Mouse (Mus musculus) neural tube, embryonic 14.5 days (tissue): ENCODE data around the gene Gabpb2. TPM values are rescaled to one million over a fixed set of nuclear protein-coding genes. Genes with fewer than 3 reads are reported as not detected.
A peak's percentile ranks its signal among the peaks of the same experiment; 100 is the strongest.

Experiments
- ATAC-seq: fragments of 200-750 bp; cut with Nextera tagmentation; 2 replicates; pipeline ENCODE4 v1.8.0; 2017; ENCODE audit warnings: low read depth, mild to moderate bottlenecking, moderate TSS enrichment, moderate library complexity
- H3K27ac ChIP-seq: fragments of 300-500 bp; sonication (generic); 2 replicates; pipeline ENCODE4 v1.5.1; 2014; ENCODE audit warnings: low read depth, mild to moderate bottlenecking, control low read depth, low read length, moderate library complexity, mixed read lengths
- H3K27me3 ChIP-seq: fragments of 300-500 bp; sonication (generic); 2 replicates; pipeline ENCODE4 v1.6.1; 2014; ENCODE audit warnings: low read length; ENCODE audit not compliant: control insufficient read depth, insufficient read depth
- H3K36me3 ChIP-seq: fragments of 300-500 bp; sonication (generic); 2 replicates; pipeline ENCODE4 v1.6.1; 2014; ENCODE audit warnings: low read length, mixed read lengths; ENCODE audit not compliant: control insufficient read depth, insufficient read depth
- H3K4me1 ChIP-seq: fragments of 300-500 bp; sonication (generic); 2 replicates; pipeline ENCODE4 v1.6.1; 2014; ENCODE audit warnings: low read length; ENCODE audit not compliant: control insufficient read depth, insufficient read depth
- H3K4me2 ChIP-seq: fragments of 300-500 bp; sonication (generic); 2 replicates; pipeline ENCODE4 v1.6.1; 2014; ENCODE audit warnings: mild to moderate bottlenecking, low read depth, low read length, control low read depth
- H3K4me3 ChIP-seq: fragments of 300-500 bp; sonication (generic); 2 replicates; pipeline ENCODE4 v1.5.1; 2014; ENCODE audit warnings: low read depth, low read length, control low read depth, mixed read lengths
- H3K9ac ChIP-seq: fragments of 300-500 bp; sonication (generic); replicated peaks from 2 replicates; pipeline ENCODE4 v1.6.1; 2014; ENCODE audit warnings: low read depth, mild to moderate bottlenecking, control low read depth, low read length, mixed read lengths
- H3K9me3 ChIP-seq: fragments of 300-500 bp; sonication (generic); 2 replicates; pipeline ENCODE4 v1.6.1; 2016; ENCODE audit warnings: low read length; ENCODE audit not compliant: control insufficient read depth
- WGBS: fragments of 180-500 bp; shearing (Covaris S2); extraction: QIAGEN DNeasy Blood & Tissue Kit; methylation state at CpG from one replicate; pipeline ENCODE4 v1.1.7; 2014; 5-methylcytosine and 5-hydroxymethylcytosine counted together
- polyA plus RNA-seq: library from polyadenylated mRNA; unstranded; fragments of >200 nt; fragmentation: Nextera tagmentation; extraction: Ambion mirVana; gene quantifications from 2 replicates; pipeline ENCODE4 v1.2.1, GENCODE M21; 2014

The Gabpb2 gene
- polyA plus RNA-seq, 1 experiment from 2014 or later, result 4.7 TPM

GRCm38 (mm10) chr3:95235386-95236301 is 17.9 kb upstream of the Gabpb2 start:
- H3K4me3 ChIP-seq, result no peak overlapping the region
- no peaks in the 10 kb centered on the region for H3K9me3 ChIP-seq
- no peak overlapping the region for H3K9ac ChIP-seq
- H3K27me3 ChIP-seq, result no peaks in the 10 kb centered on the region
- WGBS, result 83% methylated on average over 23 of the region's 23 CpGs
- ATAC-seq, result no peak
- no peak overlapping the region for H3K27ac ChIP-seq
- peaks cover 15% of the 10 kb centered on the region for H3K4me1 ChIP-seq
- peaks cover 37% of the 10 kb centered on the region for H3K36me3 ChIP-seq
- no peak overlapping the region for H3K4me2 ChIP-seq

DNA sequence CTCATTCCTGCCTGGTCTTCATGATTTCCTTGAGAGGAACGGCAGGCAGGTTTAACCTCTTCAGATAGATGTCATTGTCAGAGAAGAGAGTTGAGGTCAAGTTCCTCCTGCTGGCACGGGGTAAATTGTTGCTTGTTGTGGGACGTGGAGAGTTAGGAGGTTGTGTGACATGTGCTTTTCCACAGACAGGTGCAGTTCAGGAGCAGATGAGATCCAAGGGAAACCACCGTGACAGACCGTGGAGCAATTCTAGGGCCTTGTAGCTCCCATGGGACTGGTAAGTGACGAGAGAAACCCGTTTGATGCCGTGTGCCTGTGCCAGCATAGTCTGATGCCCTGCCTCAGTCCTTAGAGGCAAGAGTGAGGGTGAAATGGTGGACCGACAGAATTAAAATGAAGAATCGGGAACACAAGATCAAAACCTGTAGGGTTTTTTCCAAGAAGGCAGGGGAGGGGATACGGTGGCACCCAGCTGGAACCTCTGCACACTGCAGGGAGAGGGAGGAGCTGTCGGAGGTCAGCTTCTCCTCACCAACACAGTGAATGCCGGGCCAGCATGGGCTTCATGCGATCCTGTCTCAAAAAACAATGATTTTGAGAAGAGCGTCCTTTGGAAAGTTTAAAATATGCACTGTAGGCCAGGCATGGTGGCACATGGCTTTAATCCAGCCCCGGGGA is 15.7 kb upstream of the Gabpb2 start:
- Histone ChIP-seq H3K9ac (no peak overlapping the region), H3K9me3 (no peaks in the 10 kb centered on the region), H3K4me1 (peaks cover 27% of the 10 kb centered on the region), H3K36me3 (peaks cover 37% of the 10 kb centered on the region), H3K4me3 (no peak overlapping the region), H3K27me3 (no peaks in the 10 kb centered on the region), H3K27ac (no peak overlapping the region), H3K4me2 (no peak overlapping the region)
- WGBS, result 74% methylated on average over 16 of the region's 16 CpGs
- ATAC-seq, result no peak

- H3K27ac ChIP-seq, result no peak overlapping the region
- 96% methylated on average over 7 of the region's 7 CpGs for WGBS
Observed at GRCm38 (mm10) chr3:95232771-95233170, 15.1 kb upstream of the Gabpb2 start.

GRCm38 (mm10) chr3:95231298-95232221 is 13.8 kb upstream of the Gabpb2 start, which contains the start of gene Mllt11:
Mllt11 (minus strand) TSS chr3:95232171.
- Histone ChIP-seq H3K4me2 (peak within 1 kb of the TSS; percentile 96), H3K27me3 (no peaks in the 10 kb centered on the region), H3K27ac (peak within 1 kb of the TSS; percentile 92; the same call in 1 of the 2 replicates), H3K36me3 (peaks cover 37% of the 10 kb centered on the region), H3K9ac (0 out of 2 replicates have a peak within 1 kb of the TSS, but pooled peaks have one; percentile 1), H3K9me3 (no peaks in the 10 kb centered on the region), H3K4me1 (peaks cover 29% of the 10 kb centered on the region), H3K4me3 (peak within 1 kb of the TSS; percentile 81; the same call in 1 of the 2 replicates)
- ATAC-seq, result no peak
- WGBS, result 75% methylated on average over 13 of the region's 13 CpGs

More at GRCm38 (mm10) chr3:95232771-95233170, 15.1 kb upstream of the Gabpb2 start:
- Histone ChIP-seq H3K4me2 (no peak overlapping the region), H3K9me3 (no peaks in the 10 kb centered on the region), H3K9ac (no peak overlapping the region), H3K4me3 (no peak overlapping the region), H3K4me1 (peaks cover 27% of the 10 kb centered on the region), H3K36me3 (peaks cover 37% of the 10 kb centered on the region), H3K27me3 (no peaks in the 10 kb centered on the region)
- ATAC-seq, result no peak

DNA sequence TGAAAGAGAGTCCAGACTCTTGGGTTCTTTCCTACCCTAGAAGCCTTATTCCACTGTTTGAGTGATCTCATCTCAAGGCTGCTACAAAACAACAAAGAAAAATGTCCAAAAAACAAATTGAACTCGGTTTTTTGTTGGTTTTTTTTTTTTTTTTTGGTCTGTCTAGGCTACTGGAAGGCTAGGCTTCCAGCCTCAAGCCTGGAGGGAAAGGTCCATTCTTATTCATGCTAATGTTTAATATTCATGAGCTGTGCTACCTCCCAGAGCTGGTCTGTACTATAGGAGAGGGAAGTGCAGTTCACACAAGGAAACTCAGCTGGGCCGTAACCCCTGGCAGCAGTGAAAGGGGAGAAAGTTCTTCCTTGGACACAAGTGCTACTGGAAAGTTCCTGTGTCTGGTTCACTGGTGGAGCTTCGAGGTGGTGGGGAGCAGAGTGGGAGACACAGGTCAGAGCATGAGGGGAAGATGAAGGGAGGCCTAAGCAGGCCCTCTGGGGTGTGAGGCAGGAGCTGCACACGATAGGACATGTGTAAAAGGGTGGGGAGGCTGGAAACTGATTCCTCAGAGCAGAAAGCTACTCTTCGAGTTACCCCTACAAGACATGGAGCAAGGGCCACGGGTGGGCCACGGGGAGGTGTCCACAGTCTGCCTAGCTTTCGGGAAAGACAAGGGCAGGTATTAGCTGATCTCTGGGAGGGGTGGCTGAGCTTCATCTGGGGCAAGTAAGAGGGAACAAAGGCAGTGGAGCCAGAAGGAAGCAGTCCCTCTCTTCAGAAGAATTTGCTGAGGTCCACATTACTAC is 13.0 kb upstream of the Gabpb2 start:
- no peak for ATAC-seq
- Histone ChIP-seq H3K4me2 (peak overlapping the region; percentile 96), H3K4me1 (peaks cover 38% of the 10 kb centered on the region), H3K4me3 (peak overlapping the region; percentile 81), H3K27ac (peak overlapping the region; percentile 92), H3K36me3 (peaks cover 34% of the 10 kb centered on the region), H3K9me3 (no peaks in the 10 kb centered on the region), H3K9ac (peak overlapping the region; percentile 37; the same call in 1 of the 2 replicates), H3K27me3 (no peaks in the 10 kb centered on the region)
- WGBS, result 40% methylated on average over 8 of the region's 8 CpGs

- peaks cover 41% of the 10 kb centered on the region for H3K4me1 ChIP-seq
- peak overlapping the region; percentile 92 for H3K27ac ChIP-seq
- peak overlapping the region; percentile 76 for H3K9ac ChIP-seq
- no peaks in the 10 kb centered on the region for H3K27me3 ChIP-seq
- peak overlapping the region; percentile 81 for H3K4me3 ChIP-seq
- no peaks in the 10 kb centered on the region for H3K9me3 ChIP-seq
- no peak for ATAC-seq
- peak overlapping the region; percentile 96 for H3K4me2 ChIP-seq
- H3K36me3 ChIP-seq, result peaks cover 29% of the 10 kb centered on the region
- 0% methylated on average over 12 of the region's 13 CpGs for WGBS
Observed at GRCm38 (mm10) chr3:95229781-95230494, 12.2 kb upstream of the Gabpb2 start.

- Histone ChIP-seq H3K9me3 (no peaks in the 10 kb centered on the region), H3K27ac (peak overlapping the region; percentile 92), H3K4me3 (peak overlapping the region; percentile 81), H3K9ac (peak overlapping the region; percentile 76), H3K36me3 (peaks cover 21% of the 10 kb centered on the region), H3K4me1 (peaks cover 48% of the 10 kb centered on the region), H3K27me3 (no peaks in the 10 kb centered on the region), H3K4me2 (peak overlapping the region; percentile 96)
- under 1% methylated on average over 40 of the region's 43 CpGs for WGBS
- ATAC-seq, result peak; percentile 23; the same call in 1 of the 2 replicates
Observed at GRCm38 (mm10) chr3:95228894-95229780, 11.4 kb upstream of the Gabpb2 start.
